ENCODE assay signal across 14 mouse cellular contexts in genomic region chr16:89695833-89696232, GRCm38 (mm10).
DNase-seq lines count a peak whose midpoint lies in the region; ATAC-seq lines count a peak whose summit lies in the region.
"Had no signal": no experiment of that assay in that cellular context is flagged by ENCODE, and none has a peak within 500 bp of the region (broad histone marks: within the 10 kb centered on the region; RNA-seq: fewer than 3 reads in every experiment).

No protein-coding gene starts in this region.

- no peak overlapping the region for H3K4me2 ChIP-seq in heart, embryonic 11.5 days
- no peak overlapping the region for H3K4me2 ChIP-seq in intestine, embryonic 15.5 days (replicated peaks)
- H3K4me2 ChIP-seq in neural tube, embryonic 15.5 days, result no peak overlapping the region
- no peak overlapping the region for H3K4me2 ChIP-seq in liver, embryonic 12.5 days
- H3K4me2 ChIP-seq: embryonic facial prominence, embryonic 13.5 days; heart, embryonic 15.5 days had no signal

- no peaks in the 10 kb centered on the region for H3K27me3 ChIP-seq in heart, embryonic 11.5 days (ENCODE audit: control insufficient read depth, insufficient read depth, low read length)
- no peaks in the 10 kb centered on the region for H3K27me3 ChIP-seq in intestine, embryonic 15.5 days (replicated peaks)
- H3K27me3 ChIP-seq in neural tube, embryonic 15.5 days (replicated peaks), result no peaks in the 10 kb centered on the region
- H3K27me3 ChIP-seq in liver, embryonic 12.5 days (replicated peaks), result no peaks in the 10 kb centered on the region
- H3K27me3 ChIP-seq: embryonic facial prominence, embryonic 13.5 days; heart, embryonic 15.5 days; Patski had no signal

- no peak overlapping the region for H3K9ac ChIP-seq in heart, embryonic 11.5 days (ENCODE audit: low read depth, low read length)
- no peak overlapping the region for H3K9ac ChIP-seq in intestine, embryonic 15.5 days
- no peak overlapping the region for H3K9ac ChIP-seq in neural tube, embryonic 15.5 days (replicated peaks)
- H3K9ac ChIP-seq in liver, embryonic 12.5 days, result no peak overlapping the region
- H3K9ac ChIP-seq: embryonic facial prominence, embryonic 13.5 days; heart, embryonic 15.5 days had no signal

- no peak for ATAC-seq in heart, embryonic 11.5 days (replicated peaks; ENCODE audit: insufficient number of reproducible peaks, low FRiP score, low TSS enrichment)
- ATAC-seq in intestine, embryonic 15.5 days, result peak; percentile 56; the same call in 1 of the 2 replicates
- ATAC-seq in neural tube, embryonic 15.5 days (ENCODE audit: low FRiP score), result no peak
- ATAC-seq in liver, embryonic 12.5 days, result no peak
- ATAC-seq: midbrain, embryonic 16.5 days; Patski had no signal

- peak; percentile 10 to 15 for DNase-seq in heart, adult 9 months (ENCODE audit: low spot score in 2 of 2)
- DNase-seq in adrenal gland, postnatal 10 days, result peak; percentile 53
- peak; percentile 46 to 64 for DNase-seq in kidney, postnatal 4 days
- DNase-seq in urinary bladder, postnatal 14 days (ENCODE audit: low spot score), result no peak
- DNase-seq: left cerebral cortex, postnatal 4 days; right cerebral cortex, postnatal 25 days had no signal

- H3K4me3 ChIP-seq in heart, embryonic 11.5 days (ENCODE audit: low read depth, low read length), result no peak overlapping the region
- no peak overlapping the region for H3K4me3 ChIP-seq in intestine, embryonic 15.5 days (replicated peaks)
- H3K4me3 ChIP-seq in neural tube, embryonic 15.5 days (replicated peaks), result no peak overlapping the region
- H3K4me3 ChIP-seq in liver, embryonic 12.5 days, result no peak overlapping the region
- H3K4me3 ChIP-seq: embryonic facial prominence, embryonic 13.5 days; heart, embryonic 15.5 days had no signal

- 23% methylated on average over 4 of the region's 4 CpGs for WGBS in heart, embryonic 11.5 days (ENCODE audit: insufficient replicate concordance)
- WGBS in intestine, embryonic 15.5 days, result 32% methylated on average over 4 of the region's 4 CpGs
- WGBS in neural tube, embryonic 15.5 days, result 65% methylated on average over 4 of the region's 4 CpGs
- 36% methylated on average over 4 of the region's 4 CpGs for WGBS in liver, embryonic 12.5 days (ENCODE audit: insufficient replicate concordance)

- no peaks in the 10 kb centered on the region for H3K36me3 ChIP-seq in heart, embryonic 11.5 days (ENCODE audit: control insufficient read depth, insufficient read depth, low read length)
- H3K36me3 ChIP-seq in intestine, embryonic 15.5 days, result no peaks in the 10 kb centered on the region
- no peaks in the 10 kb centered on the region for H3K36me3 ChIP-seq in neural tube, embryonic 15.5 days
- no peaks in the 10 kb centered on the region for H3K36me3 ChIP-seq in liver, embryonic 12.5 days
- H3K36me3 ChIP-seq: embryonic facial prominence, embryonic 13.5 days; heart, embryonic 15.5 days had no signal

- no peak overlapping the region for H3K27ac ChIP-seq in heart, embryonic 11.5 days (ENCODE audit: low read depth, low read length)
- no peak overlapping the region for H3K27ac ChIP-seq in intestine, embryonic 15.5 days
- H3K27ac ChIP-seq in neural tube, embryonic 15.5 days (replicated peaks), result no peak overlapping the region
- H3K27ac ChIP-seq in liver, embryonic 12.5 days, result no peak overlapping the region
- H3K27ac ChIP-seq: embryonic facial prominence, embryonic 13.5 days; heart, embryonic 15.5 days had no signal

- no peaks in the 10 kb centered on the region for H3K9me3 ChIP-seq in heart, embryonic 11.5 days (replicated peaks; ENCODE audit: control insufficient read depth, low read length)
- no peaks in the 10 kb centered on the region for H3K9me3 ChIP-seq in intestine, embryonic 15.5 days
- no peaks in the 10 kb centered on the region for H3K9me3 ChIP-seq in neural tube, embryonic 15.5 days (replicated peaks)
- no peaks in the 10 kb centered on the region for H3K9me3 ChIP-seq in liver, embryonic 12.5 days (replicated peaks)
- H3K9me3 ChIP-seq: embryonic facial prominence, embryonic 13.5 days; heart, embryonic 15.5 days had no signal

- H3K4me1 ChIP-seq in heart, embryonic 11.5 days (ENCODE audit: control insufficient read depth, insufficient read depth, low read length), result peaks cover 12% of the 10 kb centered on the region
- H3K4me1 ChIP-seq in intestine, embryonic 15.5 days (replicated peaks), result peaks cover 6% of the 10 kb centered on the region; the same call in 1 of the 2 replicates
- 0 out of 2 replicates have a peak, but pooled peaks cover 7% of the 10 kb centered on the region for H3K4me1 ChIP-seq in neural tube, embryonic 15.5 days
- H3K4me1 ChIP-seq in liver, embryonic 12.5 days, result no peaks in the 10 kb centered on the region
- H3K4me1 ChIP-seq: embryonic facial prominence, embryonic 13.5 days had no signal
